Mouse (Mus musculus) kidney, adult 11 months (tissue): ENCODE data around the gene Clasrp.

Experiments used
- DNase-seq: peaks from one replicate; pipeline ENCODE4 v3.0.0; 2022

Gene Clasrp

DNA sequence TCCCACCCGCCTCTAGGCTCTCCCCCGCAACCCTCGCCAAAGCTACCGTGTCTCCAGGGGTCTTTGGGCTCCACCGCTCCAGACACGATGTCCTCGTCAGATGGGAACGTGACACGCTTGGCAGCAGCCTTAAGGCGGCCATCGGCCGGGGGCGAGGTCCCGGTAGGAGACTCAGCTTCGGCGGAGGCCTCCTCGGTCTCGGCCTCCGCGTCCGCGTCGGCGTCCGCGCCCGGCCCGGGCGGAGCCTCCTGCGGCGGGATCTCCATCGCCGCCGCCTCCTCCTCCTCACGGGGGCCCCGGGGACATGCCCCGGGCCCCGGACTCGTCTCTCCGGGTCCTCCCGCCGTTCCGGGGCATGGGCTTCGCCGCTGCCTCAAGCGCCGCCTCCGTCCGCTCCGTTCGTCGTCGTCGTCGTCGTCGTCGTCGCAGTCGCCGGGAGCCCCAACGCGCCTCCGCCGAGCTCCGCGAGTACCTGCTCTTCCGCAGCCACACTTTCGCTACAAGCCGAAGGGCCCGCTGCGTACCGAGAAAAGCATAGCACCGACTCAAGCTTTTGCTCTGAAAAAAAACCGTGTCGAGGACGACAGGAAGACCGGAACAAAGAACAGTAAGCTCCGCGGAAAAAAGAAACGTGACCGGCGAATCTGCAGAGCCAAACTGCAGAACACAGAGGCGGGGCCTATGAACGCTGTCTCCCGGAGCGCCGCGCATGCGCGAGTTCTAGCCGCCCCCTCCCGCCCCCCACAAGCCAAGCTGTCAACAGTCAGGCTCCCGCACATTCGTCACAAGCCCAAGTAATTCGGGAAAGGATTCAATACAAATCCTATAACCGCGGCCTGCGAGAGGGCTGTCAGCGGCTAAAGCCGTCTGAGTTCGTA is 42.3 kb downstream of the Clasrp start:
- DNase-seq: peak; percentile 82

DNA sequence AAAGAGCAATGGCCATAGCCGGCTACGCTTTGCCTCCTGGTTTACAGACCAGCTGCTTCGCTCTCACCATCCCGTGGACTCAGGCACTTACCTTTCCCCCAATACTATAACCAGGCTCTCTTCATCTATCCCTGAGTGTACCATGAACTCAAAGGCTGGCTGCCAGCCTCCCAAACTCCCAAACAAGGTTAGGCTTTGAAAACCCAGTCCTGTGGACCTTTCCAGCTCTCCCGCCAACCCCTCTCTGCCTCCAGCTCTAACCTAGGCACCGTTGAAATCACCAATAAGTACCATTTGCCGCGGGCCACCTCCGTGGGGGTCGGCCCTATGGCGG is 42.9 kb downstream of the Clasrp start:
- DNase-seq: peak; percentile 36

DNA sequence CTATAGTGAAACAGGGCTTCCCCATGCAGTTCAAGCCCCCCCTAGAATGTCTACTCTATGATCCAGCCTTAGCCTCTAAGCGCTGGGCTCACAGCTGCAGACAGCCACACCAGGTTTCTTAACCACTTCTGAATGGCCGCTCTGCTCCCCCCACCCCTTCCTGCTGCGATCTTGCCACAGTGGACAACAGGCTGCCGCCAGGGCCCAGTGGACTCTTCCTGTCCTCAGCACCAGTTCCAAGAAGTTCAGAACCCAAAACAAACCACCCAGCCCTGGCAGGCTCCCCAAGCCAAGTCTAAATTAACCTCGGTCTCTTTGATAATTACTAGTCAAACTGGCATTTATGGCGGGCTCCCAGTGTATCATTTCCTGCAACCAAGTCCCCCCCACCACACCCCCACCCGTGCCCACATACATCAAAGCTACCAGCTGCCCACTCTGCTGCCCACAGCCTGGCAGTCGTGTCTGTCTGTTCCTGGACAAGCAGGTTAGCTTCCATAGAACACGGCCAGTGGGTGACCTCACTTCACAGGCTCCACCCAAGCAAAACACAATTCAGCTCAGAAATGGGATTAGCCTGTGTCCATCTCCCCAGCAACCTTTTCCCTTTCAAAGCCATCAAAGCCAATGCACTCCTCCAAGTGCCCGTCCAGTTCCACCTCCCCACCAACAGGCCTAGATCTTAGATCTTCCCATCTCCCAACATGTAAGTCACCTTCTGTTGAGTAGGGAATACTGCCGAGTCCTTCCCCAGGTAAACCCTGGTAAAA is 43.6 kb downstream of the Clasrp start:
- DNase-seq: peak; percentile 28

DNA sequence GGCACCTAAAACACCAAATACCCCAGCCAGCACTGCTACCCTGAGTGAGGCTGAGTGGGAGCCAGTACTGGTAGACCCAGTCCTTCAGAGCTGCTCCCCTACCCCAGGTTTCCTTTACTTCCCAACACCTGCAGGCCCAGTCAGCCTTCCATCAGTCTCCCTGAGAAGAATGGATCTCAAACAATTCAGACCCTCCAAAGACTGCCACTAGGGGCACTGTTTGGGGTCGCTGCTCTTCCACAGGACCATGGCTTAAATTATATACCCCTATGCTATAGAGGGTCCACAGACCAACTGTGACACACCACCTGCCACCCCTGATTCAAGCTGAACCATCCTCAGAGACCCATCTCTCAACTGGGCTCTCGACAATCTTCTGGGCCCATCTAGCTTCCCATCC is 45.3 kb downstream of the Clasrp start:
- DNase-seq: no peak

DNA sequence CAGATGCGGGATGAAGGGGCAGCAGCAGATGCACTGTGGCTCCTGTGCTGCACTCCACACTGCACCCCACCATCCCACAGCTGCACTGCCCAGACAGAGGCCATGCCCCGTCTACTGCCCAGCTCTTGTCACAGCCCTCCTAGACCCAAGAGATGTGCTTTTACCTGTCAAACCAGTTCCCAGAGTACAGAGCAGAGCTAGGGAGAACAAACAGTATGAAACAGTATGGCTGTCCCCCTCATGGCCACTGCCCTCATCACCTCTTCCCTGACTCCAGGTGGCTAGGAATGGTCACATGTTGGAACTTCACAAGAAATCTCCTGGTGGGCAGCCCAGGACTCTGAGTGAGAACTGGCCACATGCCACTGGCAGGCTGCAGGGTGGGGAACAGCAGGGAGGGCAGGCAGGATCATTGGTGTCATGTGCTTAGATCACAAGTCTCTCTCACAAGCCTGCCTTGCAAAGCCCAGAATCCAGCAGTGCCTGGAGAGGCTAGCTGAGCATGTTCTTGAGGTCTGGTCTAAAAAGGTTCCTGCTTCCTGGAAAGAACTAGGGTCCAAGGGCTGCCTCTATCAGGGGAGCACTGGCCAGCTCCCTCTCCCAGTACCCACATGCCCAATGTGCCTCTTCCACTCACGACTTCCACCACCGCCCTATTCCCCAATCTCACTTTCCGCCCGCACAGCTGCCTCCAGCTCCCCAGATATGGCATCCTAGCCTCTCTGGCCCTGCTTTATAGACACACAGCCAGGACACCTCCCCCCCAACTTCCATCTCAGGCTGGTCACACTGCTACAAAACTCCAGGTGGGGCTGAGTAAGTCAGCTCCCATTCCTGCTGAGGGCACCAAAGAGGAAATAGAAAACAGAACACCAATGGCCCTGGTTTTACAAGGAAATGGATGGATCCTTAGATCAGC is 46.0 kb downstream of the Clasrp start:
- DNase-seq: no peak

DNA sequence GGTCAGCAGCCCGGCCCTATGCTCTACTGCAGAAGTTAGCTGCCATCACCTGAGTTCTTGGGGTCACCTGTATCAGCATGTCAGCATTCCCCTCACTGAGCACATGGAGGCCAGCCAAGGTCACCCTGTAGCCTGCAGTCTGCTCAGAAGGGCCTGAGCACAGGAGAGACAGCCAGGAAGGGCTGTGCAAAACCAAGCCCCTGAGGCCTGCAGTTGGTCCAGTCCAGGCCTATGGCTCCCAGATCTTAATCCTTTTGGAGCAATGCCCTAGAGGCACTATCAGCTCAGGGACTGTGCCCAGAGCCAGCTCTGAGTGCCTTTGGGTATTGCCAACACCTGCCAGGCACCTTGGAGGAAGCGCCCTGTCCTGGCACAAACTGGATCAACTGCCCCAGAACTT is 47.2 kb downstream of the Clasrp start:
- peak; percentile 65 for DNase-seq

DNA sequence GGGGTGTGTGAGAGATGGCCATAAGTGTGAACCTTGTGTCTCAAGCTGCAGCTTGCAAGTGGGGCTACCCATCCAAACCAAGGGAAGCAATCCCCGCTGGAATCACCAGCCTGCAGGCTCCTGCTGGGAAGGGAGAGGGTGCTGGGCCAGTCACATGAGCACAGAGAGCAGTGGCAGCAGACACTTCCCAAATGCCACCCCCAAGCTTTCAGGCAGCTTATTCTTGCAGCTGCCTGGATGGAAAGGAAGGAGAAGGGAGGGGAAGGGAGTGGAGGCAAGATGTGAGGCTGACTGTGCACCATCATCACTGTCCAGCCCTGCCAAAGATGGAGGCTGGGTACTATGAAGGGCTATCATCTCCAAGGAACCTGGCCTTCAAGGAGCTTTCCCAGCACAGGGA is 50.1 kb downstream of the Clasrp start:
- DNase-seq: no peak

DNA sequence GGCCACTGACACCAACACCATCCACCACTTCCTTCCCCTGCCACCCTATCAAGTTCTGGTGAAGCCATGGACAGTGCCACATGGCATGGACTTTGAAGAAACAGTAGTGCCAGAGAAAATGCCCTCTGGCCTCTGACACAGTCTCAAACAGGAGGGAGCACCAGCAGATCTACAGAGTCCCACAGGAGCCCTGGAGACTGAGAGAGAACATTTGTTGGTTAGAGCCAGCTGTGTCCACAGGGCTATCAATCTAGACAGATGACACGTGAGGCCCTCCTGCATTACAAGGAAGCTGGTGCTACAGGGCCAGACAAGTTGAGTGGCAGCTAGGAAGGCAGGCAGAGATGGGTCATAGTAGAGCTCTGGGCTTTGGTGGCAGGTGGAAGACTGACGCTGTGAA is 51.8 kb downstream of the Clasrp start:
- no peak for DNase-seq

DNA sequence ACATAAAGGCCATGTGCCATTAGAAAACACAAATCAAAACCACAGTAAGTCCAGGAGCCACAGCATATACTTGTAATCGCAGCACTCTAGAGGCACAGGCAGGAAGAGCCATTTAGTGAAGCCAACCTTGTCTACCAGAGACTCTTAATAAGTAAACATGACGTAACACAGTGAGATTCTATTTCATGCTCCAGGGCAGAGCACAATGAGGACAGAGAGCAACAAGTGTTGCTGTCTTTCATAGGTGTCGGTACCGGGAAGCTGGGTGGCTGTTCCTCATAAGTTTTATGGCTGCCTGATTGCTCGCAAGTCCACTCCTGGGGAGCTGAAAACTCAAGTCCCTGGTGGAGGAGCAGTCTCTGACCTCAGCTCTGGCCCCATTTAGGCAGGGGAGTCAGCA is 52.7 kb downstream of the Clasrp start:
- DNase-seq: no peak

DNA sequence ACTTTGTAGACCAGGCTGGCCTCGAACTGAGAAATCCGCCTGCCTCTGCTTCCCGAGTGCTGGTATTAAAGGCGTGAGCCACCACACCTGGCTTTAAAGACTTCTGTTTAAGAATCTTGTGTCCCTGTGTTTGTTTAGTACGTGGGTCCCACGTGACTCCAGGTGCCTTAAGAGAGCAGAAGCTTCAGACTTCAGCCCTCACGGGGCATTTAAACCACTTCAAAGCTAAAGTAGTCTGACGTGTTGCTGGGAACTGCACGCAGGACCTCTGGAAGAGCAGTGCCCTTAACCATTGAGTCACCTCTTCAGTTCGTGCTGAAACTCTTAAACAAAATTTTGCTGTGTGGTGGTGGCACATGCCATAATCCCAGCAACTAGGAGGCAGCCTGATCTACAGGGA is 54.9 kb downstream of the Clasrp start:
- no peak for DNase-seq

DNA sequence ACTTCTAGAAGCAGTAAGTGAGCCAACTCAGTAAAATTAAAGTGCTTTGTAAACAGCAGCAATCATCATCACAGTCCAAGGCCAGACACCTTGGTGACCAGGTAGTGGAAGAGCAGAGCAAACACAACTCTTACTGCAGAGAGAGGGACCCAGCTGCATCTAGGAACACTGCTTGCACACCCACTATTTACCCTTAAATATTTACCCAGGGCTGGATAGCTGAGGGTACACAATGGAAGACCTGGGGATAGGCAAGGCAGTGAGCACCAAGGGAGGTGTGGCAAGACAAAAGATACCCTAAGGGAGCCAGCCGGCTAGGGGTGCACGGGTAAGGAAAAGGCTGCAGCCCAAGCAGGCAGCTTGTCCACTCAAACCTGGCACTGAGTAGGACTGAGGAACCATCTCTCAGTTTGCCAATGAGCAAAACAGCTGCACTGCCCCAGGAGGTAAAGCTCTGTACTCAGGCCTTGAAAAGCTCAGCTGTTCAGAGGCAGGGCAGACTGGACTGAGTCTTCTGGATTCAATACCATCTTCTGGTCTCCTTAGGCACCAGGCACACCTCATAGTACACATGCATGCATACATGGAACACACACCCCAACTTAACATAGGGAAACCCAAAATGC is 56.8 kb downstream of the Clasrp start:
- DNase-seq: no peak

DNA sequence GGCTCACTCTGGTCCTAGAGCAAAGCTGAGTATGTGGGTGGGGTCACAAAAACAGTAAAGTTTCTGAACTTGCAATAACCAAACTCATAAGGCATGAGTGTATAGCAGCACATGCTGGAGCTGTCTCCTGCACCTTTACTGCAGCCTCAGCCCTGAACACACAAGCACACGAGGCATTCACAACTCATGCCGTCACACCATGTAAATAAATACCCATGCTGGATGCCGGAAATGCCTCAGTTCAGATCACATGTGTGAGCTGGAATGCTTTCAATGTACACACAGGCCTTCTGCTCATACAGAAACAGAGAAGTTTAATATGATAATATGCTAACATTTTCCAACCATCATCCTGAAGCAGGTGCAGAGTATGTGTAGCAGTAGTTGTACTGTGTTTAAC is 58.3 kb downstream of the Clasrp start:
- no peak for DNase-seq

DNA sequence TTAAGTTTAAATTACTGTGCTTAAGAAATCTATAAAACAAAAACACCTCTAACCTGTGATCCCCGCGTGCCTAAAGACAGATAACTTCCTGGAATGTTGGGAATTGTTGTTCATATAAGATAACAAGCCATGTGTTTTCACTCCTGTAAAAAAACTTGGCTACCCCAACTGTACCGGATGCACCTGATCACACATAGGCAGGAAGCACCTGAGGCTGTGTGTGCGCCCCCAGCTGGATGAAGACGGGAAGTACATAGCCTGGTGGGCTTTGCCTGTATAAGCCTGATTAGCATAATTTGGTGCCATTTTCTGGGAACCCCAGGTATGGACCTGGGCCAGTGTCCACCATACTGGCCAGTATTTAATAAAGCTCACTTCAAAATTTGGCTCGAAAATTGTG is 60.7 kb downstream of the Clasrp start:
- DNase-seq: no peak

DNA sequence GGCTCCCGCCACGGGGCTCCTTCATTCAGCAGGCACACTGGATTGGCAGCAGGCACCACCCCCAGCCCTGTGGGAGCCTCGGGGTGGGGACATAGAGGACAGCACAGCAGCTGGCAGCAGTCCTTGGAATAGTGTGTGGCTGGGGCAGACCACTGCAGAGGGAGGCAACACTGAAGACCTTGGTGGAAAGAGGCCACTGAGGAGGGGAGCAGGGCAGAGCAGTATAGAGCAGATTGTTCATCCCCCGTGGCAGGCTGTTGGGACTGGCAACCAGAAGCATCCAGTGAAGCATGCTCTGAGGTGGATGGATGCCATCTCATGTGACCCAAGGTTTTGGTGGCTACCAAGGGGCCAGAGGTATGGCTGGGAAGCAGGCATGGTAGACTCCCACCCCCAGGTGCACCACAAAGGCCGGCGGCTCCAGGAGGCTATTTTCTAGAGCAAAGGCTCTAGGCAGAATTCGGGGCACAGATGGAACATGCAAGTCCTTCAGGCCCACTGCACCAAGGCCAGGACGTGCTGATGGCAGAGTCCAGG is 62.1 kb downstream of the Clasrp start:
- DNase-seq: peak; percentile 43

DNA sequence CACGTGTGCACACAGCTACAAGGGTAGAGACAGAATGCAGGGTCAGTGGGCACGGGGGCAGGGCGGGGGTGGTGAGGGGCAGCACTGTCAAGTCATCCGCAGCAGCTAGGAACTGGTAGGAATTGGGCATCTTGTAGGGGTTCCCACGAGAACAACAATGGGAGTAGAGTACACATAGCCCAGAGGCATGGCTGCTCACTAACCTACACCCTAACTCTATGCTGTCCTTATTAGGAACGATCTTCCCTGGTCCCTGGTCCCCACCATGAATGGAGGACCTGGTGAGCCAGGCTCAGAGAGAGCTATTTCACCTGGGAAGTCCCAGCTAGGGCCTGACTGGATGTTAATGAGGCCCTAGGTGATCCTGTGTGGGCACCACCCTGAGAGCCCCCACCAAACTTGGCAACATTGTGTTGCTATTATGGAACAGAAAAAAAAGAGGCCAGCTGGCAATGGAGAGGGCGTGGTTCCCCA is 62.6 kb downstream of the Clasrp start:
- no peak for DNase-seq

DNA sequence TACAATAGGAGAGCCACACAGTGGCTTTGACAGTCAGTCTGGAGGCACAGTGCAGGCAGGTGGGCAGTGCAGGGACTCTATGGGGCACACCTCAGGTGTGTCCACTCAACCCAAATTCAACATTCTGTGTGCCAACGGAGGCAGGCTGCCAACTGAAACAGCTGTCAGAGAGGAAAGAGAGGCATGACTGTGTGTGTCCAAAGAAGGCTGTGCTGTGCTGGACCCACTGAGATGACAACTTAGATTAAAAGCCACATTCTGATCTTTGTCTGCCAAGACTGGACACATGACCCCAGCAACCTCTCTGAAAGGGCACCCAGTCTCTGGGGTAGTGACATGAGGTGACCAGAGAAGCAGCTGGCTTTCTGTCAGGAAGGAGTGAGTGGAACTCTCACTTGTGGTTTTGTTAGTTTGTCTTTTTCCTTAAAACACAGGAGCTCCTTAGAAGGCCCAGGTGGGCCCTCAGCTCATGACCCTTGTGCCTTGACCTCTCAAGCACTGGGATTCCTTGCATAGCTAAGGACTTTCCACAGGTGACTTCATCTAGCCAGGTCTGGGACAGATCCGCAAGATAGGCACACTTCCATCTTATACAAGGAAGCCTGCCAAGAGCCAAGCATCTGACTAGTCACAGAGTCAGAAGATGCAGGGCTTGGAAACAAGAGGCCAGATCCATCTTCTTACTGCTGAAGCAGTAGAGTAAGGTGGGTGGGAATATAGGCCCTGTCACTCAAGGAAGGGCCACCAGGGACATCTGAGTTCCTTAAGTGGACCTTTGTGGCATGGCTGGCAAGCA is 63.3 kb downstream of the Clasrp start:
- peak; percentile 28 for DNase-seq

DNA sequence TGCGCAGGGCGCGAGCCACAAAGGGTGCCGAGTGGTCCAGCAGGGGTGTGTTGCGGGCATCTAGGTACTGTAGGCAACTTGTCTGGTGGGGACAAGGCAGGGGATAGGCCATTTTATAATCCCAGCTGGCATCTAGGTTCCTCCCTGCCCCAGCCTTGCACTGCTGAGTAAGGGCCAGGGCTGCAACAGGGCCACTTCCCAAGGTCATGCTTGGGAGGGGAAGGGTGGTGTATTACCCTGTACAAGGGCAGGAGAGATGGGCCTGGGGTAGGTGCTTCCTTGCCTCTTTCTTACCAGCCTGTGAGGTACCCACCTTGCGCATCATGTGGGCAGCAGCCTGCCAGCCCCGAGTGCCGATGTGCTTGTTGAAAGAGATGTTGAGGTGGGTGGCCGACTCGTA is 69.6 kb downstream of the Clasrp start:
- no peak for DNase-seq

DNA sequence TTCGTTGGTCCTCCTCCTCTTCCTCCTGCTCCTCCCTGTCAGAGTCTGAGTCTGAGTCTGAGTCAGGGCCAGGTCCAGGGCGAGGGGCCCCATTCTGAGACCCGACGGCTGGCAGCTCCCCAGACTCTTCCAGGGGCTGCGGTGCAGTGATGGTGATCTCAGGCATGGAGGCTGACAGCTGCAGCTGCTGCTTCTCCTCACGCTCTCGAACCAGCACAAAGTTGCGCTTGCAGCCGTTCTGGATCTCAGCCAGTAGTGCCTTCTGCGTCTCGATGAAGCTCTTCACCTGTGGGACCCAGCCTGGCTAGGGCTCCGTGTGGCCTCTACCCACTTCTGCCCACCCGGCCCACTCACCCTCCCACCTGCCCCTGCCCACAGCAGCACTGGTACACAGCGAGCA is 72.0 kb downstream of the Clasrp start:
- DNase-seq: no peak

DNA sequence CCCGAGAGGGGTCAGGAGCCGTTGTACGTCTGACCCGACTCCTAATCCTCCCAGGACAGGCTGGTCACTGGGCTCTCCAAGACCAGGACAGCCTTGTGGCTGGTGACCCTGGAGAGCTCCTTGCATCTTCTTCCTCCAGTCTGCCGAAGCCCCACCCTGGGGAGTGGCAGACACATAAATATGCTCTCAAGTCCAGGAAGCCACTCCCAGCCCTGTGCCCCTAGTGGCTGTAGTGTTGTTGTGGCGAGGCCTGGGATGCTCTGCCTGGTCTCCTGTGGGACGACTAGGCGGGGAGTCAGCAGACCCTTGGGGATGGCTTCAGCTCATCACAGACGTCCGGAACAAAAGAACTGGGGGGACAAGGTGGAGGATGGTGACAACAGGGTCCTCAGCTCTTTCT is 73.2 kb downstream of the Clasrp start:
- no peak for DNase-seq
